Mouse (Mus musculus) neural tube, embryonic 12.5 days (tissue): ENCODE results near the gene Tubg2. TPM values are rescaled to one million over a fixed set of nuclear protein-coding genes. Genes with fewer than 3 reads are reported as not detected.
"Not testable (repeated sequence)": the region's sequence is repeated elsewhere in the genome, so short reads cannot be mapped to it uniquely, and the experiment has no call there.

Source experiments
- ATAC-seq: fragments of 200-750 bp; cut with Nextera tagmentation; 2 replicates; pipeline ENCODE4 v1.8.0; 2017; ENCODE audit warnings: low read depth, mild to moderate bottlenecking, moderate TSS enrichment, moderate library complexity; ENCODE audit not compliant: low FRiP score
- H3K27ac ChIP-seq: fragments of 300-500 bp; sonication (generic); 2 replicates; pipeline ENCODE4 v1.5.1; 2016
- H3K27me3 ChIP-seq: fragments of 300-500 bp; sonication (generic); replicated peaks from 2 replicates; pipeline ENCODE4 v1.6.1; 2016; ENCODE audit warnings: mild to moderate bottlenecking
- H3K36me3 ChIP-seq: fragments of 300-500 bp; sonication (generic); 2 replicates; pipeline ENCODE4 v1.6.1; 2016; ENCODE audit warnings: mild to moderate bottlenecking
- H3K4me1 ChIP-seq: fragments of 300-500 bp; sonication (generic); 2 replicates; pipeline ENCODE4 v1.6.1; 2016
- H3K4me2 ChIP-seq: fragments of 300-500 bp; sonication (generic); replicated peaks from 2 replicates; pipeline ENCODE4 v1.6.1; 2016; ENCODE audit warnings: mild to moderate bottlenecking
- H3K4me3 ChIP-seq: fragments of 300-500 bp; sonication (generic); 2 replicates; pipeline ENCODE4 v1.5.1; 2016
- H3K9ac ChIP-seq: fragments of 300-500 bp; sonication (generic); 2 replicates; pipeline ENCODE4 v1.6.1; 2016; ENCODE audit warnings: mild to moderate bottlenecking
- H3K9me3 ChIP-seq: fragments of 300-500 bp; sonication (generic); 2 replicates; pipeline ENCODE4 v1.6.1; 2016; ENCODE audit warnings: mild to moderate bottlenecking
- WGBS: fragments of 180-500 bp; shearing (Covaris S2); methylation state at CpG from one replicate; pipeline ENCODE4 v1.1.7; 2016; 5-methylcytosine and 5-hydroxymethylcytosine counted together
- polyA plus RNA-seq: library from polyadenylated mRNA; unstranded; fragments of >200 nt; fragmentation: Nextera tagmentation; extraction: Ambion mirVana; gene quantifications from 2 replicates; pipeline ENCODE4 v1.2.1, GENCODE M21; 2016

Tubg2 gene
- polyA plus RNA-seq, 1 experiment from 2014 or later, result 13.4 TPM

- Histone ChIP-seq H3K4me2 (no peak overlapping the region), H3K36me3 (no peaks in the 10 kb centered on the region)
- WGBS, result 85% methylated on average over 8 of the region's 8 CpGs
Observed at GRCm38 (mm10) chr11:101141088-101141487, 14.6 kb upstream of the Tubg2 start.

GRCm38 (mm10) chr11:101142215-101142967, 13.3 kb upstream of the Tubg2 start:
- no peaks in the 10 kb centered on the region for H3K9me3 ChIP-seq
- peaks cover 8% of the 10 kb centered on the region; the same call in 1 of the 2 replicates for H3K27me3 ChIP-seq
- no peak for ATAC-seq
- peaks cover 15% of the 10 kb centered on the region; the same call in 1 of the 2 replicates for H3K4me1 ChIP-seq
- no peak overlapping the region for H3K27ac ChIP-seq
- H3K9ac ChIP-seq, result no peak overlapping the region
- no peak overlapping the region for H3K4me2 ChIP-seq
- WGBS, result 87% methylated on average over 10 of the region's 10 CpGs
- H3K36me3 ChIP-seq, result no peaks in the 10 kb centered on the region
- no peak overlapping the region for H3K4me3 ChIP-seq

More at GRCm38 (mm10) chr11:101141088-101141487, 14.6 kb upstream of the Tubg2 start:
- Histone ChIP-seq H3K4me3 (no peak overlapping the region), H3K4me1 (peaks cover 15% of the 10 kb centered on the region; the same call in 1 of the 2 replicates), H3K27me3 (peaks cover 8% of the 10 kb centered on the region; the same call in 1 of the 2 replicates), H3K9me3 (no peaks in the 10 kb centered on the region), H3K27ac (no peak overlapping the region), H3K9ac (no peak overlapping the region)
- no peak for ATAC-seq

GRCm38 (mm10) chr11:101143338-101144225, 12.1 kb upstream of the Tubg2 start:
- ATAC-seq, result peak; percentile 66; the same call in 1 of the 2 replicates
- Histone ChIP-seq H3K4me1 (peaks cover 16% of the 10 kb centered on the region; the same call in 1 of the 2 replicates), H3K4me3 (0 out of 2 replicates have a peak overlapping the region, but pooled peaks have one; percentile 17), H3K36me3 (no peaks in the 10 kb centered on the region), H3K27me3 (peaks cover 8% of the 10 kb centered on the region; the same call in 1 of the 2 replicates), H3K27ac (no peak overlapping the region), H3K4me2 (peak overlapping the region; percentile 57), H3K9me3 (no peaks in the 10 kb centered on the region), H3K9ac (0 out of 2 replicates have a peak overlapping the region, but pooled peaks have one; percentile 18)
- WGBS, result 23% methylated on average over 19 of the region's 19 CpGs

- peaks cover 12% of the 10 kb centered on the region; the same call in 1 of the 2 replicates for H3K4me1 ChIP-seq
- 25% methylated on average over 10 of the region's 10 CpGs for WGBS
- H3K4me3 ChIP-seq, result no peak overlapping the region
- H3K36me3 ChIP-seq, result no peaks in the 10 kb centered on the region
- no peak overlapping the region; the same call in 1 of the 2 replicates for H3K4me2 ChIP-seq
- no peak overlapping the region for H3K27ac ChIP-seq
- H3K9me3 ChIP-seq, result no peaks in the 10 kb centered on the region
- no peaks in the 10 kb centered on the region for H3K27me3 ChIP-seq
- no peak for ATAC-seq
- no peak overlapping the region for H3K9ac ChIP-seq
Observed at GRCm38 (mm10) chr11:101146377-101146776, 9.3 kb upstream of the Tubg2 start.

GRCm38 (mm10) chr11:101148751-101149150, 7.0 kb upstream of the Tubg2 start:
- no peaks in the 10 kb centered on the region for H3K9me3 ChIP-seq
- peaks cover 8% of the 10 kb centered on the region; the same call in 1 of the 2 replicates for H3K4me1 ChIP-seq
- no peak for ATAC-seq
- no peak overlapping the region for H3K4me3 ChIP-seq
- H3K36me3 ChIP-seq, result no peaks in the 10 kb centered on the region
- no peak overlapping the region for H3K9ac ChIP-seq
- no peaks in the 10 kb centered on the region for H3K27me3 ChIP-seq
- H3K27ac ChIP-seq, result 0 out of 2 replicates have a peak overlapping the region, but pooled peaks have one; percentile 0
- no peak overlapping the region for H3K4me2 ChIP-seq
- 68% methylated on average over 10 of the region's 10 CpGs for WGBS

- H3K27me3 ChIP-seq, result no peaks in the 10 kb centered on the region
- H3K36me3 ChIP-seq, result no peaks in the 10 kb centered on the region
- H3K4me2 ChIP-seq, result no peak overlapping the region
- 0 out of 2 replicates have a peak, but pooled peaks cover 6% of the 10 kb centered on the region for H3K4me1 ChIP-seq
- ATAC-seq, result 0 out of 2 replicates have a peak, but pooled peaks have one; percentile 33
- H3K9me3 ChIP-seq, result no peaks in the 10 kb centered on the region
- no peak overlapping the region for H3K4me3 ChIP-seq
- no peak overlapping the region for H3K9ac ChIP-seq
- 42% methylated on average over 9 of the region's 9 CpGs for WGBS
- H3K27ac ChIP-seq, result 0 out of 2 replicates have a peak overlapping the region, but pooled peaks have one; percentile 0
Observed at GRCm38 (mm10) chr11:101149178-101150105, 6.3 kb upstream of the Tubg2 start.

- Histone ChIP-seq H3K9me3 (no peaks in the 10 kb centered on the region), H3K4me3 (no peak overlapping the region)
- 55% methylated on average over 2 of the region's 2 CpGs for WGBS
Observed at GRCm38 (mm10) chr11:101151063-101151462, 4.6 kb upstream of the Tubg2 start.

GRCm38 (mm10) chr11:101152825-101153224, 2.9 kb upstream of the Tubg2 start:
- H3K36me3 ChIP-seq, result no peaks in the 10 kb centered on the region
- H3K4me3 ChIP-seq, result no peak overlapping the region
- no peaks in the 10 kb centered on the region for H3K9me3 ChIP-seq
- peaks cover 7% of the 10 kb centered on the region for H3K27me3 ChIP-seq
- H3K4me1 ChIP-seq, result peaks cover 18% of the 10 kb centered on the region
- no peak for ATAC-seq
- no peak overlapping the region for H3K27ac ChIP-seq
- H3K4me2 ChIP-seq, result no peak overlapping the region
- H3K9ac ChIP-seq, result no peak overlapping the region
- 78% methylated on average over 1 of the region's 1 CpGs for WGBS

More at GRCm38 (mm10) chr11:101151063-101151462, 4.6 kb upstream of the Tubg2 start:
- 0 out of 2 replicates have a peak, but pooled peaks cover 3% of the 10 kb centered on the region for H3K27me3 ChIP-seq
- H3K9ac ChIP-seq, result no peak overlapping the region
- no peak overlapping the region for H3K27ac ChIP-seq
- no peak overlapping the region for H3K4me2 ChIP-seq
- peaks cover 12% of the 10 kb centered on the region for H3K4me1 ChIP-seq
- no peak for ATAC-seq
- no peaks in the 10 kb centered on the region for H3K36me3 ChIP-seq

GRCm38 (mm10) chr11:101154648-101155047, 1.1 kb upstream of the Tubg2 start:
- Histone ChIP-seq H3K9me3 (no peaks in the 10 kb centered on the region), H3K9ac (no peak overlapping the region), H3K27me3 (peaks cover 12% of the 10 kb centered on the region), H3K36me3 (no peaks in the 10 kb centered on the region), H3K4me3 (no peak overlapping the region), H3K27ac (no peak overlapping the region), H3K4me1 (peaks cover 12% of the 10 kb centered on the region), H3K4me2 (no peak overlapping the region)
- ATAC-seq, result no peak

- ATAC-seq, result no peak
- 68% methylated on average over 6 of the region's 6 CpGs for WGBS
- no peaks in the 10 kb centered on the region for H3K9me3 ChIP-seq
- H3K27ac ChIP-seq, result no peak overlapping the region
- peaks cover 12% of the 10 kb centered on the region for H3K27me3 ChIP-seq
- no peak overlapping the region for H3K4me2 ChIP-seq
- H3K36me3 ChIP-seq, result no peaks in the 10 kb centered on the region
- no peak overlapping the region for H3K4me3 ChIP-seq
- peaks cover 12% of the 10 kb centered on the region for H3K4me1 ChIP-seq
- no peak overlapping the region for H3K9ac ChIP-seq
Observed at GRCm38 (mm10) chr11:101155151-101155550, 556 bp upstream of the Tubg2 start.

GRCm38 (mm10) chr11:101160151-101160550, 4.4 kb downstream of the Tubg2 start:
- H3K9me3 ChIP-seq, H3K4me3 ChIP-seq, H3K4me2 ChIP-seq, H3K27ac ChIP-seq, ATAC-seq, H3K9ac ChIP-seq: not testable (repeated sequence)
- Histone ChIP-seq H3K36me3 (peaks cover 21% of the 10 kb centered on the region), H3K4me1 (peaks cover 24% of the 10 kb centered on the region), H3K27me3 (peaks cover 51% of the 10 kb centered on the region)
- 72% methylated on average over 9 of the region's 10 CpGs for WGBS
